Mouse (Mus musculus) A20 (cell line): Measurements from ENCODE around the gene Gm15080.
"Not testable (repeated sequence)": the region's sequence is repeated elsewhere in the genome, so short reads cannot be mapped to it uniquely, and the experiment has no call there.

ENCODE experiments used
- DNase-seq: peaks from one replicate; pipeline ENCODE4 v3.0.0-alpha.2; 2011; ENCODE audit warnings: low read depth, low spot score

Gene Gm15080

GRCm38 (mm10) chrX:147992693-147993092 lies at the start of gene Gm15080:
Gene Gm15080, plus strand, starts transcription at chrX:147992993.
- DNase-seq = not testable (repeated sequence)
